Mouse (Mus musculus) MEL (cell line): Measurements from ENCODE around the gene Myo1e.

Experiments used
- CHD1 ChIP-seq: IDR thresholded peaks from 2 replicates; pipeline ENCODE4 v1.6.1; 2012; ENCODE audit warnings: low read depth, mild to moderate bottlenecking, inconsistent platforms, low read length, improper control_type of control experiment
- CTCF ChIP-seq, 3 experiments: IDR thresholded peaks in 2 of 3; conservative IDR thresholded peaks in 1 of 3; 2 replicates each; pipeline ENCODE4 v1.5.1; 2011 to 2012; ENCODE audit warnings: low read length in 3 of 3, low read depth in 2 of 3, mild to moderate bottlenecking in 2 of 3, improper control_type of control experiment in 1 of 3, inconsistent platforms in 1 of 3, mixed read lengths in 1 of 3, moderate library complexity in 1 of 3; ENCODE audit not compliant: control insufficient read depth in 1 of 3, insufficient read depth in 1 of 3, poor library complexity in 1 of 3, severe bottlenecking in 1 of 3
- E2F4 ChIP-seq: IDR thresholded peaks from 2 replicates; pipeline ENCODE4 v1.6.1; 2011; ENCODE audit warnings: low read depth, low read length, improper control_type of control experiment, borderline replicate concordance
- MYC ChIP-seq: IDR thresholded peaks from 2 replicates; pipeline ENCODE4 v1.6.1; 2011; ENCODE audit warnings: low read depth, mild to moderate bottlenecking, low read length, improper control_type of control experiment, moderate library complexity
- NELFE ChIP-seq: IDR thresholded peaks from 2 replicates; pipeline ENCODE4 v1.6.1; 2011; ENCODE audit warnings: low read depth, low read length, improper control_type of control experiment
- NRF1 ChIP-seq: IDR thresholded peaks from 2 replicates; pipeline ENCODE4 v1.6.1; 2014; ENCODE audit warnings: low read depth, mild to moderate bottlenecking, inconsistent platforms, low read length, improper control_type of control experiment, moderate library complexity; ENCODE audit not compliant: poor library complexity, insufficient read depth, severe bottlenecking
- SMC3 ChIP-seq: IDR thresholded peaks from 2 replicates; pipeline ENCODE4 v1.6.1; 2011; ENCODE audit warnings: low read depth, low read length, improper control_type of control experiment
- TAL1 ChIP-seq: IDR thresholded peaks from 2 replicates; pipeline ENCODE4 v1.6.1; 2012; ENCODE audit warnings: mild to moderate bottlenecking, inconsistent platforms, low read length, moderate library complexity, mixed read lengths
- USF1 ChIP-seq: IDR thresholded peaks from 2 replicates; pipeline ENCODE4 v1.6.1; 2014; ENCODE audit warnings: low read depth, mild to moderate bottlenecking, inconsistent platforms, low read length, improper control_type of control experiment, moderate library complexity

DNA sequence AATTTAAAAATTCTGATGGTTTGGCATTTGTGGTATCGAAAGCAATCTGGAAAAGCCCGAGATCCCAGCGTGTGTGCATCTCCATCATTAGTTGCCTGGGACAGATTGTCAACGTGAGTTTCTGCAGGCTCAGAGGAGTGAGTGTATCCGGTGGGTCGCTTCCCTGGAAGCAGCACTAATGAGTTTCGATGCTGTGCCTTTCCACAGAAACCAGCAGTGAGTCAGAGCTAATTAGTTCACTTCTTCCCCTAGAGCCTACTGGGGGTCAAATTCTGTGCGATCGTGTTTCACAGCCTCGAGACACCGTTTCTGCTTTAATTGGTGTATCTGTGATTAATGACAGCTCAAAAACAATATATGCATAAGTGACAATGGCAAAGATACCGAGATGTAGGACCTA is 25.4 kb upstream of the Myo1e start:
- no peak for TF ChIP-seq NELFE
- TF ChIP-seq E2F4, result no peak
- TF ChIP-seq TAL1, result no peak
- no peak for TF ChIP-seq CTCF (IDR thresholded peaks at IDR 0.05 in 2 of 3, conservative IDR thresholded peaks at IDR 0.05 in 1 of 3; ENCODE audit: control insufficient read depth in 1 of 3, insufficient read depth in 1 of 3, low read depth in 2 of 3, low read length in 3 of 3, poor library complexity in 1 of 3, severe bottlenecking in 1 of 3)
- no peak for TF ChIP-seq SMC3
- TF ChIP-seq CHD1, result no peak
- TF ChIP-seq NRF1, result no peak
- no peak for TF ChIP-seq MYC
- no peak for TF ChIP-seq USF1
